Mouse (Mus musculus): ENCODE data around the gene Krtap28-13.

Krtap28-13 gene

DNA sequence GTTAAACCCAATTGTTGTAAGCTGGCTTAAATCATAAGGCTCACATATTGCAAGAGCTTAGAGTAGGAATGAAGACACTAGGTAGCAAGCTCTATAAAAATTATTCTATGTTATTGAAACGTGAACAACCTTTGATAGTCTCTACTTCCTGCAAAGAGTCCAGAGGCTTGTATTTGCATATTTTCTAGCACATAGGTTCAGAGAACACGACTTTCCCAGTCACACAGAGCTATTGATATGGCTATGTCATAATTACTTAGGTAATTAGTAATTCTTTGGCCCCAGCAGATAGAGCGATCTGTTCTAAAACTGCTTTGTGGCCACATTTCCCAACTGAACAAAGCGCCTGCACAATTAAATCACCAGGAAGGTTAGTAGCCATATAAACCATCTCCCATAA, 36.2 kb downstream of the Krtap28-13 start:
- no peak for DNase-seq

DNA sequence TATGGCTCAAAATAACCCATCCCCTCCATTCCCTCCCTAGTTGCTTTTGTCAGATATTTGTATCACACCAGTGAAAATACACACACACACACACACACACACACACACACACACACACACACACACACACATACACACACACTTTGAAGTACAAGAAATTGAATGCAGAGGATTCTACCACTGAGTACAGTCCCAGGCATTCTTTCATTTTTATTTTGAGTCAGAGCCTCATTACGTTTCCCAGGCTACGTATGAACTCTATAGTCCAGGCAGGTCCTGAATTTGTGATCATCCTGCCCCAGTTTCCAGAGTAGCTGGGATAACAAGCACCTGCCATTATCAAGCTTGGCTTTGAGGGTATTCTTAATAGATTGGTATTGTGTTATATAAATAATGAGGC, 38.4 kb downstream of the Krtap28-13 start:
- DNase-seq: no peak

DNA sequence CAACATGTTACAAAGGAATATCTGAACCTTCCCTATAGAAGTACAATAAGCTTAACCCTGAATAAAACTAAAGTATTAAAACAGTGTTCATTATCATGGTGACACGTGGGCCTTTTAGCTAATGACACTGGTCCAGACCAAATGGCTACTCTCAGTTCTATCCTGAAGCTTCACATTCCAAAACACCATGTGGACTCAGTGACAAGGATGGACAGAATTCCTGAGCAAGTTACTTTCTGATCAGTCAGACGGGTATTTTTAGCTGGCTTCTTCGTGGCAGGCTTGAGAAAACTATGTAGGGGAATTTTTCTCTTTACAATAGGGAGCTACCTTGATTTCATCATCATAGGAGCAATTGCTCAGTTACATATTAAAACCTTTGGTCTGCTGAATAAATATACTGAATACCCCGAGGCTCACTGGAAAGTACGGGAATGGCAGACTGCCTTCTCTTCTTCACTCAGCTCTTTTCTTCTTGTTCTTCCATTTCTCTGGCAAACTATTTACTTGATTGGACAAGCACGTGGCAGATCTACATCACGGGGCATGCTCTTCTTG, 38.9 kb downstream of the Krtap28-13 start:
- no peak for DNase-seq

DNA sequence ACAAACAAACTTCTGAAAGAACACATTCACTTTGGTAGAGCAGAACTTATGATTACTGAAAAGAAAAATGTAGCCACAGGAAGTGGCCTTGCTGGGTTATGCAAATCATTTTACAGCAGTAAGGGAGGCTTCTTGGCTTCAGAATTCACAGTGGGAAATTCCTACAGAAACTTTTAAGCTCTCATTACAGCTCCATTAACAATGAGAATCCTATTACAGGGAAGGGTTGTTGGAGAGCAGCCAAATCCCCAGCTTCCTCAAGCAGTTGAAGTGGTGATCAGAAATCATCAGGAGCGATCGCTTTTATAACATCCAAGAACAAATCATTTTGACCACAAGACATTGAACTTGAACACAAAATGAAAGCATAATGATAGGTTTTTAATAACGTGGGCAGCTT, 41.2 kb downstream of the Krtap28-13 start:
- DNase-seq: no peak

DNA sequence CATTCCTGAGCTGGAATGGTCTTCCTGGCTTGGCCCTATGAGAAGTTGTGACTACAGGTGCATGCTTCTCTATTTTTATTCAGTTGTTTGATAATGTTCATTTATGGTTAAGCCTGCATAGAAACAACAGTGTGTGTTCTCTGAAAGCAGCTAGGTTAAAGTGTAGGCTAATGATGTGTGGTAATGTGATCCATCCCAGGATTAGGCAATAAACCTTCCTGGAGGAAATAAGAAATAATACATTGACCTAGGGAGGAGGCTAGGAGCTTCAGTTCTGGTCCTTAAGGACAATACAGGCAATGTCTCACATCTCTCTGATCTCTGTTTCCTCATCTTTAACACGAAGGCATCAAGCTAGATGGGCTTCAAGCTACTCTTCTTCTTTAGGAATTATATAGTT, 44.7 kb downstream of the Krtap28-13 start:
- no peak for DNase-seq

DNA sequence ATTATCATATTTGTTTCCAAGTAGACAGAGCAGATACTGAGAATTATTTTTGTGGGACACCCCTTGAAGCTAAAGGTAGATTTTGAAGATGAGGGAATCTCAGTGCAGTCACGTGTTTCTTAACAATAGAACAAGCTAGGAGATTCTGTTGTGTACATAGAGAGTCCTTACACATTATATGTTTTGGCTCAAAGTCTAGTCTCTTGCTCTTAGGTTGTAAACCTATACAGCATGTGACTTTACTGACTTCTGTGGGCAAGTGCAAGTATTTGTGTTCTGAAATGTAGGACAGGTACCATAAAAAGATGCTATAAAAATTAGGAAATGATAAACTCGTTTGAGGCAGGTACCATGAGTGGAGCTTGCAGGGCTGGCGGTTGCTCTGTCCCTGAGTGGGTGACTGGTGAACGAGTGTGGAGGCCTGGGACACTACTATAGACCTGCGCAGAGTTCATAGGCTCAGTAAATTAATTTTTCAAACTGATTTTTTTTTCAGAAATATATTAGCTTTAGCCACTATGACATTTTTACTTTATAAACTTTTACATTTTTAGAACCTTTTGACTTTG, 46.8 kb downstream of the Krtap28-13 start:
- no peak for DNase-seq

DNA sequence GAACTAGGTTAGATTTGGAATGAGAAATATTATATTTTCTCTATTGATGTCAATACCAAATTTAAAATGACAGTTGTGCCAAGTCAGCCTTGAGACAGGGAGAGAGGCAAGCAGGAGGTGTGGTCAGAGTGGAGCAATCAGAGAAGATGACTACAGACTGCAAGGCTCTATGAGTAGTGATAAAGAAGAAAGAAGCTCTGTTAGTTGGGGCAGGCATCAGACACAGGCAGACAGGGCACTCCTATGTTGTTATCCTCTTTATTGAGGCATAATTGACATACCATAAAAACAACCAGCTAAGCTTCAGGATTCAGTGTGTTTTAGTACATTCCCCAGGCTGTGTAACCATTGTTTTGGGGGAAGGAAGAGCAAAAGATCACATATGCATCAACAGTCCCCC, 50.3 kb downstream of the Krtap28-13 start:
- no peak for DNase-seq
